Mouse (Mus musculus) hindlimb bud, embryonic 11.5 days (tissue): Measurements from ENCODE around the gene Rps29.

ENCODE experiments used
- DNase-seq: peaks from one replicate; pipeline ENCODE4 v3.0.0-alpha.2; 2012; ENCODE audit warnings: low read depth, low spot score; ENCODE audit errors: extremely low spot score

Rps29 gene

DNA sequence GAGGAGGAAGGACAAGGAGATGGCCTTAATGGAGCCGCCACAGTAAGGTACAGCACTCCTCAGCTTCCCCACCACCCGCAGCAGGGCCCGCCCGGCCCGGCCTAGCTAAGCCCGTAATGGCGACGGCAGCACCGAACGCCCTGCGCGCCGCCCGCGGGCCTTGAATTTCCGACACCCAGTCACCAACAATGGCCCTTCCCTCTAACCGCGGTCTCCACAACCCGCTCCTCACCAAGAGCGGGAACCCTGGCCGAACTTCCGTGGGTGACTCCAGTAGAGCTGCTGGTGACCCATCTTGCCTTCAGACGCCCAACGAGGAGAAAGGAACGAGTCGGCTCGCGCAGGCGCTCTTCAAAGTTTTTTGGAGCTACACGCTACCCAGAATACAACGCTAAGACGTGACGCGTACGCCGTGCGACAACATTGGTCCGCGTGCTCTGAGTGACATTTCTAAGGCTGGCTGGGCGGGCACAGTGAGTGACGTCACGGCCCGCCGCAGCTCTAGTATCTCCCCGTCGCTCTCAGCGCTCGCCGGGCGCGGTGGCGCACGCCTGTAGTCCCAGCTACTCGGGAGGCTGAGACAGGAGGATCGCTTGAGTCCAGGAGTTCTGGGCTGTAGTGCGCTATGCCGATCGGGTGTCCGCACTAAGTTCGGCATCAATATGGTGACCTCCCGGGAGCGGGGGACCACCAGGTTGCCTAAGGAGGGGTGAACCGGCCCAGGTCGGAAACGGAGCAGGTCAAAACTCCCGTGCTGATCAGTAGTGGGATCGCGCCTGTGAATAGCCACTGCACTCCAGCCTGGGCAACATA lies at the start of gene Rps29:
Rps29 (minus strand) TSS at position 422 of the 813 bp plus-strand sequence.
- DNase-seq: peak; percentile 100

DNA sequence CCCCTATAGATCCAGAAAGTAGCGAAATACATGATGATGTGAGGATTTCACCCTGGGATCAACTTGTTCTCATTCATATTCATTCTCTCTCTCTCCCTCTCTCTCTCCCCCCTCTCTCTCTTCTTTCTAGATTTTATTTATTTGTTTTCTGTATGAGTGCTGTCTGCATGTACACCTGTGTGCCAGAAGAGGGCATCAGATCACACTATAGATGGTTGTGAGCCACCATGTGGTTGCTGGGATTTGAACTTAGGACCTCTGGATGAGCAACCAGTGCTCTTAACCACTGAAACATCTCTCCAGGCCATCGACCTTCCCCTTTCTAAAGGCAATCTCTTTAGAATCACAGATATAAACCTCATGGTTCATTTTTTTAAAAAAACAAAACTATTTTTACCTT lies 49.5 kb upstream of the Rps29 start:
- DNase-seq: no peak

DNA sequence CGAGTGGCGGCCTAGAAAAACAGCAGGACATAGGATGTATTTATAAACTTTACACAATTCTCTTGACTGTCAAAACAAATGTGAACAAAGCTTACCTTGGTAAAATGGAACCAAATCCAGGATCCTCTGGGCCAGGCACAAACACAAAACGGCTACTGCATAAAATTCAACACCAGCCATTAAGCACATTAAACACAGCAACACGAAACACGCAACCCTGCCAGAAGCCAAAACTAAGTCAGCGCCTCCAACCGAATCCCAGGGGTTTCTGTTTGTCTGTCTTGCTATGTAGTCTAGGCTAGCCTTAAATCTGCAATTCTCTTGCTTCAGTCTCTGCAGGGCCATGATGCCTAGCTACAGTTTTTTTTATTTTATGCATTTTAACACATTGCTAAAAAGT lies 48.9 kb upstream of the Rps29 start:
- DNase-seq: no peak

DNA sequence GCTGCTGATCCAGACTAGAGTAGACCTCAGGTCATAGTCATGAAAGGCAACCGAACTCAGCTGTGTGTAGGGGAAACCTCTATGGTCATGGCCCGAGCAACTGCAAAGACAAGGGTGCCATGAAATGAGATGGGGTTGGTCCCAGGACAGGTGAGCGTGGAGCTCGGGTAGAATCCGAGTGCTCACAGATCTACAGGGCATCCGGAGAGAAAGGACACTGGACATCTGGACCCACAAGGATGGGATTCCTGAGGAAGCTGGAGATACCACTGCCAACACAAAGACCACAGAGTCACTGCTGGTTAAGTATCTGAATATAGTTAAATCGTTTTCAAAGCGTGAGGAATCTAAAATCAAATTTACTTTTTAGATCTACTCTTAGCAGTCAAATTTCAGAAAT lies 48.4 kb upstream of the Rps29 start:
- DNase-seq: no peak

DNA sequence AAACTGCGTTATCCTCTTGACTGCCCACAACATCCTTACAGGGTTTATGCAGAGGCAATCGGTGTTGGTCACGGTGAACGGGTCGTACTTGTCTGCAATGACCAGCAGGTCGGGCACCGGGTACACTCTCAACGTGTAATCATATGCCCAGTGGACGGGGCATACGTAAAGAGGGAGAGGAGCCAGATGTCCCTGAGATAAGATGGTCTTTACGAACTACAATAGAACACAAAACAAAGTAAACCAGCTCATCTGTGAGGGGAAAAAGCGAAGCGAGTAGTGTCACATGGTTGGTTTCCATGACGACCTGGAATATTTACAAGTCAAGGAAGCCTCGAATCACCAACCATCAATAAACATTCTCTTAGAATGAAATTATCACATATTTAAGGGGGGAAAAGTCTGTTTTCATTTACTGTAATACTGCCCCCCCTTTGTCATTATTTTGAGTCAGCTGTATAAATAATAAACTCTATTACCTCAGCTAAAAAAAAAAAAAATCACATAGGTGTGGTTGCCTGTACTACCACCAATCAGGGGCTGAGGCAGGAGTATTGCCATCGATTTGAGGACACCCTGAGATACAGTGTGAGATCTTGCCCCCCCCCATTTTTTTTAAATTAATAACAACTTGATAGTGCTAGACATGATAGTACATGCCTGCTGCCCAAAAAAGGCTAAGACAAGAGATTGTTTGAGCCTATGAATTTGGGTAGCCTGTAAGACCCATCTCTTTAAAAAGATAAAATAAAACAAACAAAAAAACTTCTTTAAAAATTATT lies 45.3 kb upstream of the Rps29 start, which contains the start of gene Gm49384:
Gm49384 (minus strand) TSS at position 216 of the 782 bp plus-strand sequence.
- no peak for DNase-seq

DNA sequence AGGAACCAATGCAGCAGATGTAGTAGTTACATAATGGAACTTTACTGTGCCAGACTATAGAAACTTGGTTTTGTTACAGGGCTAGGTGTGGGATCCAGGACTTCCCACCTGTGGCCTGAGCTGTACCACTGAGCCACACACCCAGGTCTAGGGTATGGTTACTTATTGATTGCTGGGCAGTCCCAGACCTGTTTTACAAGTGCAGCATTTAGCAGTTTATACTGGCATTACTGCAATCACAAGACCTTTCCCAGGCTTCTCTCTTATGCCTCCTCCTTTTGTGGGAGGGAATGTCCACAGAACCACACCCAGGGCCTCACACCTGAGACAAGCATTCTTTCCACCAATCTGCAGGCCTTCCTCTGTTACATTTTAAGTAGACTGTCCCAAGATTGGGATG lies 40.0 kb upstream of the Rps29 start:
- DNase-seq: no peak

DNA sequence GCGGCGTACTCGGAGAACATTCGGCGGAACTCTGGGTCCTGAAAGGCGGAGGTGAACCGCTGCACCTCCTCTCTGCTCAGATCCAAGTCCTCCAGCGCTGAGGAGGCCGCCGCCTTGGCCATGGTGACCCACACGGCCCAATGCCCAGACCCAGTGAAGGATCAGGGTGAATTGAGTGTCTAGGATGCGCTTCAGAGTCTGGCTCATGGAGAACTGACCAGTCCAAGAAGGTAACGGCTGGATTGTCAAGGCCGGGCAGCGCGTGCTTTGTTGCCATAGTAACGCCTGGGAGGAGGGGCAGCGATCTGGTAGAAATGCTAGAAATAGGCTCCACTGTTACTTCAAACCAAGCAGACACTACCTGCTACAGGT lies 39.2 kb upstream of the Rps29 start, which contains the start of gene Dnaaf2:
Dnaaf2 (minus strand) TSS at position 266 of the 372 bp plus-strand sequence.
- DNase-seq: peak; percentile 49

DNA sequence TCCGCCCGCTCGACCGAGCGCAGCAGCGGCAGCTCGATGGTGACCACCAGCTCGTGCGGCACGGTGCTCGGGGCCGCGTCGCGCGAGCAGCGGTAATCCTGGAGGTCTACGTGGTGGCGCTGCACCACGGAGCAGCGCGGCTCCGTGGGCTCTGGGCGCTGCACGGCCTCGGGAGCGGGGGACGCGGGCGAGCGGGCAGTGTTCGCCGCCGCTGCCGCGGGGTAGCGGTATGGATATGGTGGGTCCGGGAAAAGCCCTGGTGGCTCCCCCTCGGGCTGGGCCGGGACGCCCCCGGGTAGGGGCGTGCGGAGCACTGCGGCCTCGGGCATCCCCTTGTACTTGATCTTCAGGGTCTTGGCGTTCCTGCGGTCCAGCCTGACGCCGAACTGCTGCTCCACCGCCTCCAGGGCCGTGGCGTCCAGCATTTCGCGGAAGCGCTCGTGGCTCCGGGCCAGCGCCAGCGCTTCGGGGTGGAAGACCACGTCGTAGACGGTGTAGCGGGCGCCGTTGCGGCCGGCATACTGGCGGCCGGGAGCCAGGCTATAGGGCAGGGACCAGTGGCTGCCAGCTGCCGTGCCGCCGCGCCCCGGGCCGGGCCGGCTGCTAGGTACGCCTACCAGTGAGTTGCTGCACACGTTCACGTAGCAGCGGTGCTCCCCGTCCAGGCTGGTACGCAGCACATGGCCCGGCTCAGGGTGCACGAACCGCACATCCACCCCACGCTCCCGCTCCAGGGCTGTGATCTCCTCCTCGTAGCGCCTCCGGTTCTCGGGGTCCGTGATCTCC lies 38.6 kb upstream of the Rps29 start:
- DNase-seq: no peak

DNA sequence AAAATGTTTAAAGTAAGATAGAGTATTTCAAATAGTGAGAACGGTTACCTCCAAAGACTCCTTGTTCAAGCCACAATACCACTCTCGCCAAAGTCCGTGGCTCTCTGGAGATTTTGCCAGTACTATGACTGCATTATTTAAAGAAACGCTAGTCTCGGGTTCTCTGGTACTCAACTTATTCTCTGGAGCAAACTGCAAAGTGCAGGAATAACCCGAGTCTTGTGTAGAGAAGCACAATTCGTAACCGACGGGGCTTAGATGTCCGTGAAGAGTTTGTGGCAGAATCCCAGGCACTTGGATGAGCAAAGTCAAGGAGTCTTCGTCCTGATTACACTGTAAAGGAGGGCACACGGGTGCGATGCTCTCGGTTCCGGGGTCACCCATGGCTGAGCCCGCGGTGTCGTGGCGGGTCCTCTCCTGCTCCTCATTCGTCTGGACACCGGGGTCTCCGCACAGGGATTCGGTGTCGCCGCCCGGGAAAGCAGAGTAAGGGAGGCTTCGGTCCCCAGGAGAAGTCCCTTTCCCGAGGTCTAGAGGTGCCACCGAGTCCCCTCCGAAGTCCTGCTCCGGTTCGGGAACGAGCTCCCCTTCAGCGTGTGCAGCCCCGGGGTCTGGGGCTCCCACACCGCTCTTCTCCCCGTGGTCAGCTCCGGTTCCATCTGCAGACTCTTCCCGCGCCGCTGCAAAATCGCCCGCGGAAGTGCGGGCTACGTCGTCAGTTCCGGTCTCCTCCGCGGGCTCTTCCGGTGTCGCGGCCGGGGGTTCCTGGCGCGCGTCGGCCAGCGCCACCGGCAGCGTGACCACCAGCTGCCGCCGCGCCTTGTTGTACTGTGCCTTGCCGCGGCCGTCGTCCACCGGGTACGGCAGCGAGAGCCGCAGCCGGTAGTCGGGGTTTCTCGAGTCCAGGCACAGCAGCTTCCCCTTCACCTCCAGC lies 37.7 kb upstream of the Rps29 start, which contains the start of gene Gm49383:
Gm49383 (minus strand) TSS at position 661 of the 934 bp plus-strand sequence.
- no peak for DNase-seq

DNA sequence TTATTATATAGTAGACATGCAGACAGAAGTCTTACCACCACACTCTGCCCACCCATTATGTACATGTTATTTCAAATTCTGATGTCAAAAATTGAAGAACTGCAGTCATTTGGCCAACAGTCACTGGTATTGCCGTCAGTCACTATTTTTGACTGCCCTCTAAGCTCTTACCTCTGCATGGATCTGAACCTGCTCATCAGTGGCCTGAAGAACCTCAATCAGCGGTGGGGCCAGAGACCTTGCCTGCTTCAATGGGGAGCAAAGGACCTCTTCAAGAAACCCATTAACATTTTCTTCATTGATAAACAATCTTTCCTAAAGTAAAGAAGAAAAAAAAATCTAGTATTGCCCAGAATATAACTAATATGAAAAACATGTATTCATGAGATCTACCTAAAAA lies 33.7 kb upstream of the Rps29 start:
- no peak for DNase-seq

DNA sequence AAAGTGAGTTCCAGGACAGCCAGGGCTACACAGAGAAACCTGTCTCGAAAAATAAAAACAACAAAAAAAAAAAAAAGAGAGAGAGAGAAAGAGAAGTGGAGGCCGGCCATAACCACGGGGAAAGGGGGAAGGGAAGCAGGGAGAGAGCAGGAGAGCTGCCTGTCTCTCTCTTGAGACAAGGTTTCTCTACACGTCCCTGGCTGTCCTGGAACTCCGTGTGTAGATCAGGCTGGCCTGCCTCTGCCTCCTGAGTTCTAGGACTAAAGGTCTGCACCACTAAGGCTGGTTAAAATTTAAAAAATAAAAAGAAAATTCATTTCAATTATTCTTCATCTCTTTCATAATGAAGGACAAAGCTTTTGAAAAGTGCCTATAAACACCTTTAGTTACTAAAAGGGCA lies 32.4 kb upstream of the Rps29 start:
- DNase-seq: no peak

DNA sequence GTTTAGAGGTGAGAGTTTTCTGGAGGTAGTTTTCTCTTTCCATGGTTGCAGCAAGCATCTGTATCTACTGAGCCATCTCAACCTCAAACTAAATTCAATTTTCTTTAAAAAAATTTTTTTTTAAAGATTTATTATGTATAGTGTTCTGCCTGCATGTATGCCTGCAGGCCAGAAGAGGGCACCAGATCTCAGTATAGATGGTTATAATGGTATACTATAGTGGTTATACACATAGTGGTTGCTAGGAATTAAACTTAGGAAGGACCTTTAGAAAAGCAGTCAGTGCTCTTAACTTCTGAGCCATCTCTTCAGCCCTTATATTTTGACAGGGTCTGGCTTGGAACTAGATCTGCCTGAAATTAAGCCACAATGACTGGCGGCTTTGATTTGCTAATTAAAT lies 31.5 kb upstream of the Rps29 start:
- no peak for DNase-seq

DNA sequence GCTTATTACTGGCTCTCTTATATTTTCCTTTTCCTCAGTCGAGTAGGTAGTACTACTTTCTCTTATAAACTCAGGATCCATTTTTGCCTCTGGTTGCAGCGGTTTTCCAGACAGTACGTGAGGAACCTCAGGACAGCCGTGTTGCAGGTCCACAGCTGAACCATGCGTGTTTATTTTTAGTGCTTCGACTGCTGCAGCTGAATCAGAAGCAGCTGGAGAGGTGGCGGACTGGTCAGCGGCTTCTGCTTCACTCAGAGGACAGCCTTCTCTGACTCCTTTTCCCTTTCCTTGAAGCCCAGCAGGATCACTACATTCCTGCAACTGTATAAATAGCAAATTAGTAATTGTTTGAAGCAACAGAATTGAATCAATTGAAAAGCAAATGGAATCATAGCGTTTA lies 31.1 kb upstream of the Rps29 start:
- DNase-seq: no peak

DNA sequence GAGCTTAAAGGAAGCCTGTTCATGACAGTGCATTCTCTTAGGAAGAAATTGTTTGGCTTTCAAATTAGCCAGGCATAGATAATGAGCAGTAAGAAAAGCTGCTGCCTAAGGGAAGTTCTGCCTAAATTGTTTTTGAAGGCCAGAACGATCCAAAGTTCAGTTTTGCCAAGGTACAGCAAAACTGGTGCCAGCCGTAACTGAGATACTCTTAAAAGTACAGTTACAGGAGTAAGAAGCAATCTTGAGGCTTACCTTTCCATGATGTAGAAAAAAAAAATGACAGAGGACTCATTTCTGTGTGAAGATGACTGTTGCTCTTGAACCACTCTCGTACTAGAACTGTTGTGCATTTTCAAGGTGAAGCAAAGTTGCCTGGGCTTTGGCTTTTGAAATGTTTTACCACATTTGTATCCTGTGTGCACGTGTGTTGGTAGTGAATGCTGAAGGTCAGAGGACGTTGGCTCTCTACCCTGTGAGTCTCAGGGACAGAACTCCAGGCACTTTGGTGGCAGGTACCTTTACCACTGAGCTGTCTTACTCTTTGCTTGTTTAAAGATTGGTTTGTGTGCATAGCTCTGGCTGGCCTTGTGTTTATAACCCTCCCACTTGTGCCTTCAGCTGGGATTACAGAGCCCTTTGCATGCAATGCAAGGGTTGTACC lies 28.0 kb upstream of the Rps29 start:
- no peak for DNase-seq

DNA sequence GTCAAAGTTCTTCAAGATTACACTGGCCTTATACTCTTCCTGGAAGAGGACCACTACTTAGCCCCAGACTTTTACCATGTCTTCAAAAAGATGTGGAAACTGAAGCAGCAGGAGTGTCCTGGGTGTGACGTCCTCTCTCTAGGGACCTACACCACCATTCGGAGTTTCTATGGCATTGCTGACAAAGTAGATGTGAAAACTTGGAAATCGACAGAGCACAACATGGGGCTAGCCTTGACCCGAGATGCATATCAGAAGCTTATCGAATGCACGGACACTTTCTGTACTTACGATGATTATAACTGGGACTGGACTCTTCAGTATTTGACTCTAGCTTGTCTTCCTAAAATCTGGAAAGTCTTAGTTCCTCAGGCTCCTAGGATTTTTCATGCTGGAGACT lies 26.4 kb upstream of the Rps29 start:
- DNase-seq: no peak

DNA sequence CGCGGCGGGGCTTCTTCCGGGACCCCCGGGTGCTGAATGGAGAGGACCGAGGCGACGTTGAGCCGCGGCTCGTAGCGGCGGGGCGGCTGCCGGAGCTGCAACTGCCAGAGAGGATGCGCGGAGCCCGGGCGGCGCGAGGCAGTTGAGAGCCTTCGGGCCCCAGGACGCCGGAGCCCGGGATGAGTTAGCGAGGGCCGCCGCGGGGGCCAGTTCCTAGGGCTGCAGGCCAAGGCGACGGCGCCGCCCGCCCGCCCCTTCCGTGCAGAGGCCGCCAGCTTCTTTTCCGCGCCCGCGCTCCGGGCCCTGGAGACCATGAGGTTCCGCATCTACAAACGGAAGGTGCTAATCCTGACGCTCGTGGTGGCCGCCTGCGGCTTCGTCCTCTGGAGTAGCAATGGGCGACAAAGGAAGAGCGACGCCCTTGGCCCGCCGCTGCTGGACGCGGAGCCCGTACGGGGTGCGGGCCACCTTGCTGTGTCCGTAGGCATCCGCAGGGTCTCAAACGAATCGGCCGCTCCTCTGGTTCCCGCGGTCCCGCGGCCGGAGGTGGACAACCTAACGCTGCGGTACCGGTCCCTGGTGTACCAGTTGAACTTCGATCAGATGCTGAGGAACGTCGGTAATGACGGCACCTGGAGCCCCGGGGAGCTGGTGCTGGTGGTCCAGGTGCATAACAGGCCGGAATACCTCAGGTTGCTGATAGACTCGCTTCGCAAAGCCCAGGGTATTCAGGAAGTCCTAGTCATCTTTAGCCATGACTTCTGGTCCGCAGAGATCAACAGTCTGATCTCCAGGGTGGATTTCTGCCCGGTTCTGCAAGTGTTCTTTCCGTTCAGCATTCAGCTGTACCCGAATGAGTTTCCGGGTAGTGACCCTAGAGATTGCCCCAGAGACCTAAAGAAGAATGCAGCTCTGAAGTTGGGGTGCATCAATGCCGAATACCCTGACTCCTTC lies 25.6 kb upstream of the Rps29 start:
- no peak for DNase-seq

DNA sequence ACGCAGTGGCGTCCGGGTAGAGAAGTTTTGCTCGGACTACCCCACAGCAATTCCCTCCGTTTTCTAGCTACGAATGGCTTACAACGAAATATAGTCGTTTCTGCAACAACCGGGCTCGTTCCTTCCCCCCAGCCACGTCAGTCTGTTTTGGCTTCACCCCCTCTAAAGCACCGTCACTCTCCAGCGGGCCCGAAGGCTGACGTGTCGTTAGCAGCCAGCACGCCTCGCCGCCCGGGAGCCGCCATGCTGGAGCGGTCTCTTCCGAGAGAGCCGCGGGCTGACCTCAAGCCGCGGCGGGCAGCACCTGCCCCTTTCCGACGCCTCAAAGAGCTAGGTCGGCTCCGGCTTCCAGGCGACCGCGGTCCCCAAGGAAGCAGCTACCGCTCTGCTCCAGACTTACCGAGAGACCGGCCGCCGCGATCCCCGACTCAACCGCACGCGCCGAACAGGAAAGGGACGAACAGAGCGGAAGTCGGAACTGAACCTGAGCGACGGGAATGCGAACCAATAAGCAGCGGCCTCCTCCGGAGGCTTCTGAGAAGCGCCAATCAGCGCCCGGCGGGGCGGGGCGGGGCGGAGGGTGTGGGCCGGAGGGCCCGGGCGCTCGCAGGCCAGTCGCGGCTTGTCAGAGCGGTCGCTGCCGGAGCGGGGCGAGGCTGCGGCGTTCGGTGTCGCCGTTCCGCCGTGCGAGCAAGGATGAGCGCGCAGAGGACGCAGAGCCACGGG lies 24.8 kb upstream of the Rps29 start, which contains the start of the genes Rpl36al and Mgat2:
Rpl36al (minus strand) TSS at position 501 of the 726 bp plus-strand sequence.
Mgat2 (plus strand) TSS at position 575 of the 726 bp plus-strand sequence.
- DNase-seq: peak; percentile 98

DNA sequence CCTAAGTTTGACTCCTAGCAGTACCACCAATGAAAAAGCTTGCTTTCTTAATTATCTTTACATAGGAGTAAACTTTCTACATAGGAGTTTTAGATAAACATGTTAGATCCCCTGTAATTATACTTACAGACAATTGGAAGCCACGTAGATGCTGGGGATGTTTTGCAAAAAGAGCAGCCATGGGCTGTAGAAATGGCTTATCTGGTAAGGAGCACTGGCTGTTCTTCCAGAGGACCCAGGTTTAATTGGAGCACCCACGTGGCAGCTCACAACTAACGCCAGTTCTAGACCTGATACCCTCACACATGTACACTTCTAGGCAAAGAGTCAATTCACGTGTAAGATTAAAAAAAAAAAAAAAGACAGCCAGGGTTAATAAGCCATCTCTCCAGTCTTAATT lies 22.8 kb upstream of the Rps29 start:
- DNase-seq: no peak
